Mouse (Mus musculus) lung, embryonic 15.5 days (tissue): ENCODE results near the gene Gal3st2. TPM values are rescaled to one million over a fixed set of nuclear protein-coding genes. Genes with fewer than 3 reads are reported as not detected.
"Not testable (repeated sequence)": the region's sequence is repeated elsewhere in the genome, so short reads cannot be mapped to it uniquely, and the experiment has no call there.

Experiments used
- ATAC-seq: fragments of 200-750 bp; cut with Nextera tagmentation; 2 replicates; pipeline ENCODE4 v1.8.0; 2017; ENCODE audit warnings: moderate number of reproducible peaks, borderline replicate concordance; ENCODE audit not compliant: low FRiP score, low TSS enrichment; ENCODE audit errors: extremely low read depth
- H3K27ac ChIP-seq: fragments of 300-500 bp; sonication (generic); 2 replicates; pipeline ENCODE4 v1.5.1; 2015; ENCODE audit warnings: moderate library complexity, mild to moderate bottlenecking, inconsistent platforms
- H3K27me3 ChIP-seq: fragments of 300-500 bp; sonication (generic); 2 replicates; pipeline ENCODE4 v1.6.1; 2015; ENCODE audit warnings: inconsistent platforms
- H3K36me3 ChIP-seq: fragments of 300-500 bp; sonication (generic); 2 replicates; pipeline ENCODE4 v1.6.1; 2015; ENCODE audit warnings: inconsistent platforms
- H3K4me1 ChIP-seq: fragments of 300-500 bp; sonication (generic); 2 replicates; pipeline ENCODE4 v1.6.1; 2015; ENCODE audit warnings: inconsistent platforms
- H3K4me2 ChIP-seq: fragments of 300-500 bp; sonication (generic); 2 replicates; pipeline ENCODE4 v1.6.1; 2015; ENCODE audit warnings: inconsistent platforms, mild to moderate bottlenecking, moderate library complexity
- H3K4me3 ChIP-seq: fragments of 300-500 bp; sonication (generic); 2 replicates; pipeline ENCODE4 v1.5.1; 2015; ENCODE audit warnings: mild to moderate bottlenecking, inconsistent platforms
- H3K9ac ChIP-seq: fragments of 300-500 bp; sonication (generic); 2 replicates; pipeline ENCODE4 v1.6.1; 2015; ENCODE audit warnings: inconsistent platforms
- H3K9me3 ChIP-seq: fragments of 300-500 bp; sonication (generic); 2 replicates; pipeline ENCODE4 v1.6.1; 2016; ENCODE audit warnings: inconsistent platforms
- WGBS: fragments of 180-500 bp; shearing (Covaris S2); methylation state at CpG from one replicate; pipeline ENCODE4 v1.1.7; 2015; 5-methylcytosine and 5-hydroxymethylcytosine counted together
- polyA plus RNA-seq: library from polyadenylated mRNA; unstranded; fragments of >200 nt; fragmentation: Nextera tagmentation; extraction: Ambion mirVana; gene quantifications from 2 replicates; pipeline ENCODE4 v1.2.1, GENCODE M21; 2015

The Gal3st2 gene
- polyA plus RNA-seq, 1 experiment from 2014 or later: 0.06 TPM

DNA sequence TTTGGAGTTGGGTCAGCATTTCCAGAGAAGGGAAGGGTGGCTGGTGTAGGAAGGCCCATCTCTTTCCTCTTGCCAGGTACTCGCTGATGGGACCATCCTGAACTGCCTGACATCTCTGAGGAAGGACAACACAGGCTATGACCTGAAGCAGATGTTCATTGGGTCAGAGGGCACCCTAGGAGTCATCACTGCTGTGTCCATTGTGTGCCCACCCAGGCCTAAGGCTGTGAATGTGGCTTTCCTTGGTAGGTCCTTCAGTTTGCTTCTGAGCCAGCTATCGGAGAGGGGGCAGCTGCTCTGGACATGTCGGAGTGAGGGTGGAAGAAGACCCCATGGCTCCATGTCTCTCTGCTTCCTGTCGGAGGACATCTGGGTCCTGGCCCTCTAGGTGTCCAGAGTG is 25.9 kb upstream of the Gal3st2 start:
- Histone ChIP-seq H3K4me2 (no peak overlapping the region), H3K9ac (no peak overlapping the region), H3K9me3 (no peaks in the 10 kb centered on the region), H3K4me1 (no peaks in the 10 kb centered on the region), H3K27ac (no peak overlapping the region), H3K27me3 (no peaks in the 10 kb centered on the region), H3K36me3 (0 out of 2 replicates have a peak, but pooled peaks cover 4% of the 10 kb centered on the region), H3K4me3 (no peak overlapping the region)
- 90% methylated on average over 4 of the region's 4 CpGs for WGBS
- ATAC-seq: no peak

DNA sequence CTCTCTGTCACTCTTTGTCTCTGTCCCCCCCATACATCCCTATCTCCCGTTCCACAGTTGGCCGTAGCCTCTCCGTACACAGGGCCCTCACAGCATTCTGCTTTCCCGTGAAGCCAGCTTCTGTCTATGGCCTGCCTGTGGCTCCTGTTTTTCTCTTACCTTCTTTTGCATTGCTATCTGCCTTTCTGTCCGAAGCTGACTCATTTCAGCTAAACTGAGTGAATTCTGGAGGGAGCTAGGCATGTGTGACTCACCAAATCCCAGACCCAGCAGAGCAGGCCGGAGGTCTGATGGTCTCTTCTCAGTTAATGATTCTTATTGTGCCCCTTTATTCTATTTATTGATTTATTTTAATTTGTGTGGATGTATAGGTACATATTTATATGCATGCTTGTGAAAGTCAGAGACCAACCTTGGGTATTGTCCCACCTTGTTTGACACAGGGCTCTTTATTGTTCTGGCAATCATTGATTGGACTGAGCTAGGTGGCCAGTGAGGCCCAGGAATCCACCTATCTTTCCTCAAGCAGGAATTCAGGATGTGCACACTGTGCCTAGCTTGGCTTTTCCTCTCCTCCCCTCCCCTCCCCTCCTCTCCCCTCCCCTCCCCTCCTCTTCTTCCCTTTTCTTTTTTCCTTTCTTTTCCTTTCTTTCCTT is 25.1 kb upstream of the Gal3st2 start:
- Histone ChIP-seq H3K36me3 (0 out of 2 replicates have a peak, but pooled peaks cover 4% of the 10 kb centered on the region), H3K4me2 (no peak overlapping the region), H3K4me3 (no peak overlapping the region), H3K4me1 (no peaks in the 10 kb centered on the region), H3K9ac (no peak overlapping the region), H3K9me3 (no peaks in the 10 kb centered on the region), H3K27me3 (no peaks in the 10 kb centered on the region), H3K27ac (no peak overlapping the region)
- WGBS: 87% methylated on average over 6 of the region's 6 CpGs
- no peak for ATAC-seq

DNA sequence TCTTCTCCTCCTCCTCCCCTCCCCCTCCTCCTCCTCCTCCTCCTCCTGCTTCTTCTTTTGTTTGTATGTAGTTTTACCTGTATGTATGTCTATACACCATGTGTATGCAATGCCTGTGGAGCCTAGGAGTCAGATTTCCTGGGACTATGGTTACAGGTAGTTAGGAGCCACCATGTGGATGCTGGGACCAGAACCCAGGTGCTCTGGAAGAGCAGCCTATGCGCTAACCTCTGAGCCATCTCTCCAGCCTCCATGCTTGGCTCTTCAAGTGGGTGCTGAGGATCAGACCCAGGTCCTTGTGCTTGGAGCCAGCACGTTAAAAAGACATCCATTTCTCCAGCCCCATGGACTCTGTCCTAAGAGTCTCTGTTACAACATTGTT is 24.6 kb upstream of the Gal3st2 start:
- WGBS: 83% methylated on average over 2 of the region's 2 CpGs

DNA sequence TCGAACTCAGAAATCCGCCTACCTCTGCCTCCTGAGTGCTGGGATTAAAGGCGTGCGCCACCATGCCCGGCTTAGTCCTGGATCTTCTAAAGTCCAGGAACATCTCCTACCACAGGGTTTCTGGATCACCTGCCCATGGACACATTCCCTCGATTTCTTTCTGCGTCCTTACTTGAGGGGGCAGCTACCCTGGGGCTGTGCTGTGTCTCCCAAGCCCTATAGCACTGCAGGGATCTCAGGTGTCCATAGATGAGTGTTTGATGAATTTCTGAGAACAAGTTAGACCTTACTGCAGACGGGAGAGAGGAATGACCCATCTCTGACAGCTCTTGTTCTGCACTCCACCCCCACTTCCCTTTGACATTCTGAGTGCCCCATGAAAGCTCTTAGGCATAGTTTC is 23.8 kb upstream of the Gal3st2 start:
- WGBS: 92% methylated on average over 8 of the region's 8 CpGs
- 0 out of 2 replicates have a peak, but pooled peaks cover 4% of the 10 kb centered on the region for H3K36me3 ChIP-seq
- H3K4me1 ChIP-seq: no peaks in the 10 kb centered on the region
- ATAC-seq: no peak
- H3K27me3 ChIP-seq: no peaks in the 10 kb centered on the region
- H3K27ac ChIP-seq: no peak overlapping the region
- H3K9ac ChIP-seq: no peak overlapping the region
- no peaks in the 10 kb centered on the region for H3K9me3 ChIP-seq
- no peak overlapping the region for H3K4me3 ChIP-seq
- no peak overlapping the region for H3K4me2 ChIP-seq

More for the DNA sequence above, 24.6 kb upstream of the Gal3st2 start:
- H3K27ac ChIP-seq: no peak overlapping the region
- no peak overlapping the region for H3K4me3 ChIP-seq
- no peak overlapping the region for H3K4me2 ChIP-seq
- H3K9me3 ChIP-seq: no peaks in the 10 kb centered on the region
- H3K36me3 ChIP-seq: 0 out of 2 replicates have a peak, but pooled peaks cover 4% of the 10 kb centered on the region
- no peaks in the 10 kb centered on the region for H3K4me1 ChIP-seq
- no peak for ATAC-seq
- no peaks in the 10 kb centered on the region for H3K27me3 ChIP-seq
- no peak overlapping the region for H3K9ac ChIP-seq

DNA sequence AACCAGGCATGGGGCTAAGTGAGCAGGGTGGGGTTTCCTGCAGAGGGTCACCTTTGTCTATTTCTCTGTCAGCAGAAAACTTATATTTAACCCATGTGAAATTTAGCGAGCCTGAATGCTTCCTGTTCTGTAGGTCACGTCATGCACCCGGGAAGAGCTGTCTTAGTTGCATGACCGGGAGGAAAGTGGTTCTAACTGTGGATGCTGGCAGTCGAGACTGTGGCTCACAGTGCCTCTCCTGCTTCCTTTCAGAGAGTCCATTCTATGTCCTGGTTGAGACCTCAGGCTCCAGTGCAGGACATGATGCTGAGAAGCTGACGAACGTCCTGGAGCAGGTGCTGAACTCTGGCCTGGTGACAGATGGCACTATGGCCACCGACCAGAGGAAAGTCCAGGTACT is 22.5 kb upstream of the Gal3st2 start:
- H3K4me3 ChIP-seq, H3K9ac ChIP-seq, H3K27me3 ChIP-seq, H3K4me2 ChIP-seq, H3K36me3 ChIP-seq, H3K27ac ChIP-seq, ATAC-seq, H3K4me1 ChIP-seq, H3K9me3 ChIP-seq: not testable (repeated sequence)
- WGBS: 80% methylated on average over 8 of the region's 8 CpGs

DNA sequence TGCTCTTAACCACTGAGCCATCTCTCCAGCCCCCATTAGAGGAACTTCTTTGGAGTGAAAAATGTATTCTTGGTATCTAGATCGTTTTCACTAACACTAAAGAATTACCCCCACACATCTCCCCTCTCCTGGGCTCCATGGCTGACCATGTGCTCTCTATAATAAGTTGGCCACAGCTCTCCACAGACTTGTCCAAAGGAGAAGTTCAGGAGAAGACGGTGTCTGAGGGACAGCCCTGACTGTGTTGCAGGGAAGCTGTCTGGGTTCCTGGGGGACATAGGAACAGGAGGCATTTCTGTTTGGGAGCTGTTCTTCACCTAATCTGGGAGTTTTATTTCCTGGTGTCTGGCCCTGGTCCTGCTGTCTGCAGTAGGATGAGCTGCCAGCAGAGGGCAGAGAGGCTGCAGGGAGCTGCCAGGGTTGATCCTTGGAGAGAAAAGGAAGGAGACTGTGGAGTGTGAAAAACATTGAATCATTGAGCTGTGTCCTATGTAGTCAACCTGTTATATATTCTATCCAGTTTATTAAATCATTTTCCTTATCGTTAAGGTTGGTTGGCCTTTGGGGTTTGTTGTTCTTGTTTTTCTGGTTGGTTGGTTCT is 15.2 kb upstream of the Gal3st2 start:
- H3K27ac ChIP-seq, H3K9ac ChIP-seq, H3K4me1 ChIP-seq, H3K36me3 ChIP-seq, H3K4me3 ChIP-seq, H3K27me3 ChIP-seq, H3K9me3 ChIP-seq, H3K4me2 ChIP-seq: not testable (repeated sequence)
- ATAC-seq: peak; percentile 59; the same call in 1 of the 2 replicates
- 64% methylated on average over 3 of the region's 3 CpGs for WGBS

DNA sequence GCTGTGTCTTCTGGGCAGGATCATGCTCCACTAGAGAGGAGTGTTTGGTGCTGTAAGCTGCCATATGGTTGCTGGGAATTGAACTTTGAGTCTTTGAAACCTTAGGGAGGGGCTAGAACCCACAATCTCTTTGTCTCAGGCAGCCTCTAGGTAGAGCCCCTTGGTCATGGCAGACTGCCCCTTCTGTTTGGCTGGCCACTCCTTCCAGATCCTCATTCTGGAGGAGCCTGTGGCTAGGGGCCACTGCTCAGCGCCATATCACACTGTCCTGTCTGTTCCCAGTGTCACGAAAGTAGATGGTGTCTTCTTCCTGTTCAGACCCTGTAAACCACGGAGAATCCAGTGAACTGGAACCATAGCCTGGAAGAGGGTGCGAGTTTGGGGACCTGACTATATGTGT is 5.3 kb upstream of the Gal3st2 start:
- H3K4me2 ChIP-seq, H3K27ac ChIP-seq, H3K27me3 ChIP-seq, ATAC-seq, H3K9ac ChIP-seq, H3K4me3 ChIP-seq, H3K36me3 ChIP-seq, H3K9me3 ChIP-seq, H3K4me1 ChIP-seq: not testable (repeated sequence)
- 94% methylated on average over 4 of the region's 4 CpGs for WGBS

DNA sequence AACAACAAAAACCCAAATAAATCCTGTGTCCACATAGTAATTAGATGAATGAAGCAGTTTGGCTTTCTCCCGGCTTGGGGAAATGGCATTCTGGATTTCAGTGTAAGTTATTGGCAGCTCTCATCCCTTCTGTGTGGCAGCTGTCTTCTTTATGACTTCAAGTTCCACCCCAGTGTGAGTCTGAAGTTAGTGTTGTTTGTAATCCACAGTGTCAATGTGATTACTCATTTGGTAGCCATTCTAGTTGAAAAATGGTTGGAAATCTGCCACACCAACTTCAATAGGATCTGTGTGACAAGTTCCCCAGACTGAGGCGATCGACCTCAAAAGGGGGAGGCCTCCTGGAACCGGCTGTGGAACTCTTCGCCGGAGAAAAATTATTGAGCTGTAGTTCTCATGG is 3.7 kb upstream of the Gal3st2 start:
- H3K4me1 ChIP-seq: 0 out of 2 replicates have a peak, but pooled peaks cover 2% of the 10 kb centered on the region
- H3K36me3 ChIP-seq: no peaks in the 10 kb centered on the region
- H3K9me3 ChIP-seq: no peaks in the 10 kb centered on the region
- no peaks in the 10 kb centered on the region for H3K27me3 ChIP-seq
- ATAC-seq: peak; percentile 15; the same call in 1 of the 2 replicates
- no peak overlapping the region for H3K27ac ChIP-seq
- no peak overlapping the region for H3K4me2 ChIP-seq
- 38% methylated on average over 6 of the region's 6 CpGs for WGBS
- no peak overlapping the region for H3K9ac ChIP-seq
- no peak overlapping the region for H3K4me3 ChIP-seq

DNA sequence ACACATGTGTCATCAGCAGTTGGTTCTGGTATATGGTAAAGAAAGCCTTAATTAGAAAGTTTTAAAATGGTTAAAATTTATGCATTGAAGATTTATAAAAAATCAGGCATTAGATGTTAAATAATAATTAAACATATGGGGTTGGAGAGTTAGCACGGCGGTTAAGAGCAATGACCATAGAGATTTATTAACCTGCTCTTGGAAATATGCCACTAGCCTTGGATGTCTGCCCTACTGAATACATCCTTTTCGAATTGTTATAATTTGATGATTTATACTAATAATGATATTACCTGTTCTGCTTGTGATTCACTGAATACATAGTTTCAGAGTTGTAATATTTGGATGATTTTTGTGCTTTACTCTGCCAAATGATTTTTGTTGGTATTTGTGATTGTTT is 3.1 kb upstream of the Gal3st2 start:
- Histone ChIP-seq H3K9ac (no peak overlapping the region), H3K27ac (no peak overlapping the region), H3K36me3 (no peaks in the 10 kb centered on the region), H3K4me2 (no peak overlapping the region), H3K4me3 (no peak overlapping the region), H3K4me1 (0 out of 2 replicates have a peak, but pooled peaks cover 2% of the 10 kb centered on the region), H3K27me3 (no peaks in the 10 kb centered on the region), H3K9me3 (no peaks in the 10 kb centered on the region)
- no peak for ATAC-seq
- WGBS: 43% methylated on average over 3 of the region's 3 CpGs

DNA sequence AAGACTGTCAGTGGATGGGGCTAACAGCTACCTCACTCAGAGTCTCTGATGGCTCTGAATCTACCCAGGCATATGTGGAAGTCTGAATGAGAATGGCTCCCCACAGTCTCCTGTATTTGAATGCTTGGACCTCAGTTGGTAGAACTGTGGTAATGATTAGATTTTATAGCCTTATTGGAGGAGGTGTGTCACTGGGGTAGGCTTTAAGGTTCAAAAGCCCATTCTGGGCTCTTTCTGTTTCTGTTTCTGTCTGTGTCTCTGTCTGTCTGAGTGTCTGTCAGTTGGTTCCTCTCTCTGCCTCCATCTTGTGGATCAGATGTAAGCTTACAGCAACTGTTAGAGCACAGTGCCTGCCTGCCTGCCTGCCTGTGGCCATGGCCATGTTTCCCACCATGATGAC is 1.5 kb upstream of the Gal3st2 start:
- Histone ChIP-seq H3K4me3 (no peak overlapping the region), H3K36me3 (no peaks in the 10 kb centered on the region), H3K4me2 (no peak overlapping the region), H3K9me3 (no peaks in the 10 kb centered on the region), H3K27ac (no peak overlapping the region), H3K27me3 (no peaks in the 10 kb centered on the region), H3K4me1 (0 out of 2 replicates have a peak, but pooled peaks cover 2% of the 10 kb centered on the region), H3K9ac (no peak overlapping the region)
- no peak for ATAC-seq

DNA sequence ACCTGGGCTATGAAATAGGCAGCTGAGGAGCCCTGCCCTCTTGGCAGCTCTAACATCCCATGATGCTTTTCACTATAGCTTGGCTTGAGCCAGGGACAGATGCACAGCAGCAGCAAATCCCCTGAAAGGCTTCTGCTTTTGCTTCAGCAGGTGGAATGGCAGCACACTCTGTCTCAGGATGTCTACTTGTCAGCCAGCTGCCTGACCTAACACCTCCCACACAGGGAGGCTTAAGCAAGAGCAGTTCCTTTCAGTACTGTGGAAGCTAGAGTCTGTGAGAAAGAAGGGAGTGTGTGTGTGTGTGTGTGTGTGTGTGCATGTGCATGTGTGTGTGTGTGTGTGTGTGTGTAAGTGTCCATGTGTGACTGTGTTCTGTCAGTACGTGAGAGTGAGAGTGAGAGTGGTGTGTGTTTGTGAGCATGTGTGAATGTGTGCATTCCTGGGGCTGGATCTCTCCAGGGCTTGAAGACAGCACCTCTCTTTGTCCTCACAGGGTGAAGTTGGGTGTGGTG is 10.5 kb downstream of the Gal3st2 start:
- not testable (repeated sequence) for H3K27ac ChIP-seq, ATAC-seq, H3K36me3 ChIP-seq, H3K4me2 ChIP-seq, H3K27me3 ChIP-seq, H3K9me3 ChIP-seq, H3K4me1 ChIP-seq, H3K4me3 ChIP-seq, H3K9ac ChIP-seq
- 23% methylated on average over 1 of the region's 1 CpGs for WGBS

DNA sequence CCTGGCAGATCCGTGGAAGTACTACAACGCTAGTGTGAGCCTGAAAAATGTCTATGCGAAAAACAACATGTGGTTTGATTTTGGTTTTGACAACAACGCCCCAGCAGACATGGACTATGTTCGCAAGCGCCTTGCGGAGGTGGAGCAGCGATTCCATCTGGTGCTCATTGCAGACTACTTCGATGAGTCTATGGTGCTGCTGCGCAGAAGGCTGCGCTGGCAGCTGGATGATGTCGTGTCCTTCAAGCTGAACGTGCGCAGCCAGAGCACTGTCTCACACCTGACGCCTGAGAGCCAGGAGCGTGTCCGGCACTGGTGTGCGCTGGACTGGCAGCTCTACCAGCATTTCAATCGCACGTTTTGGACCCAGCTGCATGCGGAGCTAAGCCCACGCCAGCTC is 13.3 kb downstream of the Gal3st2 start:
- not testable (repeated sequence) for H3K4me1 ChIP-seq, H3K4me3 ChIP-seq, H3K9me3 ChIP-seq, H3K9ac ChIP-seq, H3K4me2 ChIP-seq, H3K27me3 ChIP-seq, H3K27ac ChIP-seq, H3K36me3 ChIP-seq, ATAC-seq
- WGBS: 81% methylated on average over 13 of the region's 22 CpGs
